Mouse (Mus musculus) cerebellum, adult 2 months (tissue): ENCODE data around the gene Ghdc. TPM values are rescaled to one million over a fixed set of nuclear protein-coding genes. Genes with fewer than 3 reads are reported as not detected.
A peak's percentile ranks its signal among the peaks of the same experiment; 100 is the strongest.
"Not testable (repeated sequence)": the region's sequence is repeated elsewhere in the genome, so short reads cannot be mapped to it uniquely, and the experiment has no call there.

Source experiments
- DNase-seq, 2 experiments: peaks; one replicate each; pipeline ENCODE4 v3.0.0; 2021
- H3K27ac ChIP-seq: fragments of 200-500 bp; 2 replicates; pipeline ENCODE4 v1.5.1; 2012; ENCODE audit warnings: low read length, control low read depth, inconsistent platforms; ENCODE audit not compliant: insufficient read depth
- H3K27me3 ChIP-seq: fragments of 200-500 bp; 2 replicates; pipeline ENCODE4 v1.6.1; 2012; ENCODE audit warnings: inconsistent platforms, mild to moderate bottlenecking, low read length, moderate library complexity; ENCODE audit not compliant: control insufficient read depth, insufficient read depth
- H3K4me1 ChIP-seq: fragments of 200-500 bp; 2 replicates; pipeline ENCODE4 v1.6.1; 2011; ENCODE audit warnings: low read length; ENCODE audit not compliant: control insufficient read depth, insufficient read depth
- H3K4me3 ChIP-seq: fragments of 200-500 bp; replicated peaks from 2 replicates; pipeline ENCODE3; 2011; ENCODE audit warnings: mild to moderate bottlenecking, low read depth, low read length, control low read depth; ENCODE audit not compliant: insufficient read depth
- CTCF ChIP-seq: fragments of 200-500 bp; IDR thresholded peaks from 2 replicates; pipeline ENCODE4 v1.5.1; 2011; ENCODE audit warnings: low read depth, mild to moderate bottlenecking, control low read depth, low read length, moderate library complexity, borderline replicate concordance; ENCODE audit not compliant: insufficient read depth
- POLR2A ChIP-seq: fragments of 200-500 bp; IDR thresholded peaks from 2 replicates; pipeline ENCODE4 v1.6.1; 2011; ENCODE audit warnings: low read length, control low read depth, borderline replicate concordance; ENCODE audit not compliant: insufficient read depth
- WGBS: fragments of 180-500 bp; shearing (Covaris S2); methylation state at CpG from one replicate; pipeline ENCODE4 v1.1.7; 2018; 5-methylcytosine and 5-hydroxymethylcytosine counted together
- polyA plus RNA-seq: library from polyadenylated mRNA; depleted of rRNA; stranded (reverse); fragments of >200 nt; gene quantifications from 2 replicates; pipeline ENCODE4 v1.2.3, GENCODE M21; 2012

Gene Ghdc
- polyA plus RNA-seq, 1 experiment: 11.6 TPM

DNA sequence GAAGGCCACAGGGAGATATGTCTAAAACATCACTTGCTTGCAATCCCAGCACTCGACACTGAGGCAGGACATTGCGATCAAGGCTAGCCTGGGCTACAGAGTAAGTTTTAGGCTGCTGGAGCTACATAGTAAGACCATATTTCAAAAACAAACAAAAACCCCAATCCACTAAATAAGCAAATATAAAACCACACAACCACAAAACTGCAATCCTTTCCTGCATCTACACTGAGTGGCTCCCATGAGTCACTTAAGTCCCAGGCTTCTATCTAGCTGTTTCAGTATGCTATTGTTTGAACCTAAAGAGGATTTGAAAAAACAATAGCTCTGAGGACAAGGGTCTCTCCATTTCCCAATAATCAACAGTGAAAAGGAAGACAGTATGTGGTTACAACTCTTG, 24.6 kb upstream of the Ghdc start:
- DNase-seq: no peak
- WGBS: 94% methylated on average over 2 of the region's 2 CpGs
- peaks cover 5% of the 10 kb centered on the region; the same call in 1 of the 2 replicates for H3K4me1 ChIP-seq
- TF ChIP-seq CTCF (no peak), POLR2A (no peak)
- no peaks in the 10 kb centered on the region for H3K27me3 ChIP-seq
- no peak overlapping the region for H3K27ac ChIP-seq
- no peak overlapping the region for H3K4me3 ChIP-seq

DNA sequence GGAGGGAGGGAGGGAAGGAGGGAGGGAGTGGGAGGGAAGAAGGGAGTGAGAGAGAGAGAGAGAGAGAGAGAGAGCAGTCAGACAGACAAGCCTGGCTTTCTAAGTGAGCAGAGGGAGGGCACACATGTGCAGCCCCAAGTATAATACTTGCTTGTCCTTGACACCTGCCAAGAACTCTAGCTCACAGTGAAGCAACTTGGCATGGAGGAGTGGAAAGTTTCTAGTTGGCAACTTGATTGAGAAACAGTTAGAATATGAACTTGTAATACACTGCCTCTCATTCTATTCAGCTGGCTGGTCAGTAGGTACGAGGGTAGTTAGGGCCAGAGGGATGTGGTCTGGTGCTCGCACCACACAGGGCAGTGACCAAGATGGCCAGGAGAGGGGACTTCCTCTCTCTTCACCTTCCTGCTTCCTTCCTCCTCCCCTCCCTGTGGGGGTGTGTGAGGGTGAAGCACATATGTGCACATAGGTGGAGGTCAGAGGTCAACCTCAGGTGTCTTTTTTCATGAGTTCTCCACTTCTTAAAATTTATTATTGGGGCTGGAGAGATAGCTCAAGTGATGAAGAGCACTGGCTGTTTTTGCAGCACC, 20.8 kb upstream of the Ghdc start:
- 73% methylated on average over 2 of the region's 2 CpGs for WGBS
- H3K27ac ChIP-seq: no peak overlapping the region
- no peaks in the 10 kb centered on the region for H3K27me3 ChIP-seq
- no peak overlapping the region for H3K4me3 ChIP-seq
- peaks cover 5% of the 10 kb centered on the region for H3K4me1 ChIP-seq
- TF ChIP-seq POLR2A: no peak
- TF ChIP-seq CTCF: no peak
- DNase-seq: no peak

GRCm38 (mm10) chr11:100790644-100791043, 19.9 kb upstream of the Ghdc start:
- not testable (repeated sequence) for H3K27ac ChIP-seq, H3K27me3 ChIP-seq, H3K4me1 ChIP-seq, H3K4me3 ChIP-seq
- WGBS: 9% methylated on average over 9 of the region's 9 CpGs
- peak; percentile 76 to 77 for DNase-seq

DNA sequence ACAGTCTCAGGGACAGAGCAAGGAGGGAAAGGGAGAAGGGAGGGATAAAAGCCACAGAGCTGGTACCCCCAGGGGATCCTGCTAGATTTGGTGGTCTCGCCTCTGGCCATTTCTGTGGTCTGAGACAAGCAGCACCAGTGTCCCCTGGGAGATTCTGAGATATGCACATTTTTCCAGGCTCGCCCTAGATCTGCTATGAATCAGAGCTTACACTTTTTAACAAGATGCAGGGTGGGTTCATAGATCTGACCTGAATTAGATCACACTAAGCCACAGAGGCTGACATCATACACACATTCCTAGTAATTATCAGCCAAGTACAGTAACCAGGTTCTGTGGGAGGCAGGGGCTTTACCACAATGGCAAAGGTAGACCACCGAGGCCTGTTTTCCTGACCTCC, 18.9 kb upstream of the Ghdc start:
- H3K4me3 ChIP-seq: no peak overlapping the region
- TF ChIP-seq POLR2A: no peak
- no peak for TF ChIP-seq CTCF
- peaks cover 10% of the 10 kb centered on the region for H3K4me1 ChIP-seq
- H3K27me3 ChIP-seq: no peaks in the 10 kb centered on the region
- no peak overlapping the region for H3K27ac ChIP-seq
- WGBS: 94% methylated on average over 3 of the region's 3 CpGs
- DNase-seq: no peak

- no peak overlapping the region for H3K4me3 ChIP-seq
- H3K27me3 ChIP-seq: no peaks in the 10 kb centered on the region
- DNase-seq: peak in 1 of 2 experiments; percentile 71
- no peak overlapping the region for H3K27ac ChIP-seq
- 39% methylated on average over 2 of the region's 2 CpGs for WGBS
- peaks cover 5% of the 10 kb centered on the region for H3K4me1 ChIP-seq
- TF ChIP-seq CTCF (no peak), POLR2A (no peak)
Measured at GRCm38 (mm10) chr11:100785774-100786173, 15.0 kb upstream of the Ghdc start.

DNA sequence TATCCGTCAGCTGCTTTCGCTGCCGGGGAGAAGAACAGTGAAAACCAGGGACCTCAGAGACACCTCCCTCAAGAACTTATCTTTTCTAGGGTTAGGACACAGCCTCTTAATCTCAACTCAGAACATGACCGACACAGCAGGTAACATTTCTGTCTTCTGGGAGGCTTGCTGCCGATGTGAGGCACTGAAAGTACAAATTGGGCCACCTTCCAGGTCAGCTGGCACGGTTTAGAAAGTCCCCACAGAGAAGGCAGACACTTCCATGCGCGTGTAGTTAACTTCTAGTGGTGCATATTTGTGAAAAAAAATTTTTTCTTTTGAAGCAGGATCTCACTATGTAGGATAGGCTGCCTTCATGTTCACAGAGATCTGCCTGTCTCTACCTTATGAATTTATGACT, 13.5 kb upstream of the Ghdc start:
- no peak overlapping the region for H3K27ac ChIP-seq
- 27% methylated on average over 8 of the region's 8 CpGs for WGBS
- H3K4me3 ChIP-seq: no peak overlapping the region
- peaks cover 5% of the 10 kb centered on the region for H3K4me1 ChIP-seq
- DNase-seq: peak; percentile 57 to 62
- no peaks in the 10 kb centered on the region for H3K27me3 ChIP-seq
- TF ChIP-seq POLR2A (no peak), CTCF (no peak)

DNA sequence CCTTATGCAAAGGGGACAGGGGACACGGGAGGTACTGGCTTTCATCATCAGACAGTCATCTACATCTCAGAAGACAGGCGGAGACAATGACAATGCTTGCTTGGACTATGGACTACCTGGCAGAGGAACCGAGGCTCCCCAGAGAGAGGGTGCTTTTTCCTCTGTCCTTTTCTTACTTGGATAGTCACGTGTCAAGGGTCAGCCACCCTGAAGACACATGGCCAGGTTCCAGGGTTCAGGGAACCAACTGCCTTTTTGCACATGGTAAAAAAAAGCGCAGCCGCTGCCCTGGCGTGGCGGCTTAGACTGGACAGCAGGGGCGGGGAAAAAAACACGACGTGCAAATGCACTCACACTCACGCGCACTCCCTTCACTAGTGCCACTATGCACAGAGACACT, 11.8 kb upstream of the Ghdc start:
- no peak for DNase-seq
- WGBS: 91% methylated on average over 13 of the region's 13 CpGs
- Histone ChIP-seq H3K4me3 (no peak overlapping the region), H3K4me1 (peaks cover 5% of the 10 kb centered on the region), H3K27me3 (no peaks in the 10 kb centered on the region), H3K27ac (no peak overlapping the region)
- TF ChIP-seq POLR2A (no peak), CTCF (no peak)

DNA sequence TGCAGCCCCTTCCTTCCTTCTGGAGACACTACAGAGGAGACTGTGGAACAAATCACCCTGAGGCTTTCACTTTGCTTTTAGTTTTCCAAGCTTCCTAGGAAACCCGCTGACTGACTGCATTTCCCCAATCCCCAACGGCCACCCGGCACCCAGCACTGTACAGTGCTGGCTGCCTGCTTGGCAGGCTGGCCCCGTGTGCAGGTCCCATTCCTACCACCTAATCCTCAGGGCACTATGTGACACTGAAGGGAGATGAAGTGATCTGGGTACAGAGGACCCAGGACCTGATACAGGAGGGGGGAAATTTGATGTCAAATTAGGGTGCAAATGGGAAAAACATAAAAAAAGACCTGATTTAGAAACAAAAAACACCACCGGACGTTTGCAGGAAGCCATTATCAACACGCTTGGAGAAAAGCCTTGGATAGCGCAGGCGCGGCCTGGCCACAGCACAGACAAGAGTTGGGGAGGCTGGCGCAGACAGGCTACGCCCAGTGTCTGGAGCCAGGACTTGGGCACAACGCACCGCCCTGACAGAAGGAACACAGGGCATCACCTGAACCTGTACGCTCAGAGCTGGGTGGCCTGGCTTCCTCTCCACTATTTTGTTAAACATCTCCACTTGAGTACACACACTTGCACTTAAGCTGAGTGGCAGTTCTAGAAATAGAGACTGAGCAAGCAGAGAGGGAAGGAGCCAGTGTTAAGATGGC, 11.2 kb upstream of the Ghdc start:
- TF ChIP-seq CTCF (no peak), POLR2A (no peak)
- Histone ChIP-seq H3K27me3 (no peaks in the 10 kb centered on the region), H3K4me1 (peaks cover 5% of the 10 kb centered on the region), H3K4me3 (no peak overlapping the region), H3K27ac (no peak overlapping the region)
- 88% methylated on average over 15 of the region's 15 CpGs for WGBS
- DNase-seq: no peak
